25 mouse cellular contexts compared by ENCODE assay signal in genomic region chr1:84272951-84273350, GRCm38 (mm10).
DNase-seq lines count a peak whose midpoint lies in the region; ATAC-seq lines count a peak whose summit lies in the region.
"Had no signal": no experiment of that assay in that cellular context is flagged by ENCODE, and none has a peak within 500 bp of the region (broad histone marks: within the 10 kb centered on the region; RNA-seq: fewer than 3 reads in every experiment).

No protein-coding gene starts in this region.

- H3K9me3 ChIP-seq in liver, embryonic 13.5 days (replicated peaks), result no peaks in the 10 kb centered on the region
- no peaks in the 10 kb centered on the region for H3K9me3 ChIP-seq in kidney, embryonic 14.5 days (ENCODE audit: control insufficient read depth, low read length)
- H3K9me3 ChIP-seq: forebrain, embryonic 10.5 days; forebrain, embryonic 13.5 days; heart, embryonic 12.5 days; heart, embryonic 15.5 days had no signal

- H3K4me3 ChIP-seq in liver, embryonic 13.5 days (replicated peaks), result no peak overlapping the region
- H3K4me3 ChIP-seq in kidney, embryonic 14.5 days (ENCODE audit: low read length), result no peak overlapping the region
- H3K4me3 ChIP-seq: forebrain, embryonic 10.5 days; forebrain, embryonic 13.5 days; gastrocnemius, adult 2 months; heart, embryonic 12.5 days; heart, embryonic 15.5 days had no signal

- no peak overlapping the region for H3K4me2 ChIP-seq in liver, embryonic 13.5 days
- no peak overlapping the region for H3K4me2 ChIP-seq in kidney, embryonic 14.5 days (replicated peaks; ENCODE audit: low read depth, low read length)
- H3K4me2 ChIP-seq: forebrain, embryonic 13.5 days; heart, embryonic 12.5 days; heart, embryonic 15.5 days; hindbrain, embryonic 14.5 days had no signal

- H3K4me1 ChIP-seq in liver, embryonic 13.5 days (replicated peaks), result no peaks in the 10 kb centered on the region
- no peaks in the 10 kb centered on the region for H3K4me1 ChIP-seq in kidney, embryonic 14.5 days (ENCODE audit: control insufficient read depth, insufficient read depth, low read length)
- H3K4me1 ChIP-seq: forebrain, embryonic 10.5 days; forebrain, embryonic 13.5 days; heart, embryonic 12.5 days; heart, embryonic 15.5 days had no signal

- WGBS in liver, embryonic 13.5 days (ENCODE audit: insufficient replicate concordance), result 53% methylated on average over 4 of the region's 4 CpGs
- 71% methylated on average over 4 of the region's 4 CpGs for WGBS in kidney, embryonic 14.5 days

- H3K36me3 ChIP-seq in liver, embryonic 13.5 days, result no peaks in the 10 kb centered on the region
- H3K36me3 ChIP-seq in kidney, embryonic 14.5 days (ENCODE audit: control insufficient read depth, insufficient read depth, low read length), result no peaks in the 10 kb centered on the region
- H3K36me3 ChIP-seq: forebrain, embryonic 10.5 days; heart, embryonic 12.5 days; heart, embryonic 15.5 days had no signal

- H3K27ac ChIP-seq in liver, embryonic 13.5 days, result no peak overlapping the region
- H3K27ac ChIP-seq in kidney, embryonic 14.5 days (ENCODE audit: low read depth, low read length), result no peak overlapping the region
- H3K27ac ChIP-seq: forebrain, embryonic 10.5 days; forebrain, embryonic 13.5 days; gastrocnemius, adult 2 months; heart, embryonic 15.5 days; hindbrain, embryonic 14.5 days; hindbrain, postnatal 0 days had no signal

- DNase-seq in adrenal gland, postnatal 10 days, result peak; percentile 11
- no peak for DNase-seq in adrenal gland, adult 8-10 months
- DNase-seq in heart, adult 11 months, result peak; percentile 37
- no peak for DNase-seq in heart, postnatal 4 days
- DNase-seq in liver, embryonic 13.5 days, result no peak
- DNase-seq: adrenal gland, postnatal 25 days; cerebellum, adult 18-20 months; cerebellum, postnatal 10 days; cerebellum, postnatal 36 days; forebrain, postnatal 0 days; gastrocnemius, adult 2 months; gastrocnemius, postnatal 14 days; heart, adult 18-20 months; heart, postnatal 10 days; heart, postnatal 36 days had no signal

- H3K27me3 ChIP-seq in liver, embryonic 13.5 days, result no peaks in the 10 kb centered on the region
- no peaks in the 10 kb centered on the region for H3K27me3 ChIP-seq in kidney, embryonic 14.5 days (ENCODE audit: control insufficient read depth, insufficient read depth, low read length)
- H3K27me3 ChIP-seq: forebrain, embryonic 13.5 days; heart, embryonic 12.5 days; heart, embryonic 15.5 days; Patski had no signal

- ATAC-seq in liver, embryonic 13.5 days (ENCODE audit: low read depth), result 0 out of 2 replicates have a peak, but pooled peaks have one; percentile 34
- ATAC-seq in kidney, embryonic 14.5 days (ENCODE audit: low FRiP score, low TSS enrichment), result no peak
- ATAC-seq: forebrain, embryonic 13.5 days; forebrain, postnatal 0 days; hindbrain, postnatal 0 days; inflammation-experienced regulatory T-cells, adult 6 months; intestine, embryonic 16.5 days; Patski had no signal

- no peak overlapping the region for H3K9ac ChIP-seq in liver, embryonic 13.5 days
- no peak overlapping the region for H3K9ac ChIP-seq in kidney, embryonic 14.5 days (ENCODE audit: low read depth, low read length)
- H3K9ac ChIP-seq: forebrain, embryonic 13.5 days; forebrain, postnatal 0 days; heart, embryonic 12.5 days; heart, embryonic 15.5 days; hindbrain, embryonic 14.5 days had no signal

Comparison
In these comparisons a context has a peak if more than half of its experiments do, and no peak if none do; other contexts are left out.
1. DNase-seq: peak in adrenal gland, postnatal 10 days (single experiment) and heart, adult 11 months (single experiment); none in adrenal gland, adult 8-10 months (single experiment), heart, postnatal 4 days (single experiment) and liver, embryonic 13.5 days (single experiment).